Mouse (Mus musculus): Measurements from ENCODE around the gene Arhgap33. TPM values are rescaled to one million over a fixed set of nuclear protein-coding genes. Genes with fewer than 3 reads are reported as not detected.
"Not testable (repeated sequence)": the region's sequence is repeated elsewhere in the genome, so short reads cannot be mapped to it uniquely, and the experiment has no call there.

The Arhgap33 gene
- polyA plus RNA-seq, 1 experiment from 2014 or later: 7.2 TPM

- not testable (repeated sequence) for H3K9ac ChIP-seq (ENCODE audit: low read depth, low read length); H3K4me2 ChIP-seq; H3K36me3 ChIP-seq (ENCODE audit: control insufficient read depth, insufficient read depth, low read length); H3K9me3 ChIP-seq (replicated peaks; ENCODE audit: control insufficient read depth, low read length); H3K27ac ChIP-seq (ENCODE audit: low read depth, low read length); ATAC-seq (replicated peaks; ENCODE audit: insufficient number of reproducible peaks, low FRiP score, low TSS enrichment); H3K4me1 ChIP-seq (ENCODE audit: control insufficient read depth, insufficient read depth, low read length); H3K27me3 ChIP-seq (ENCODE audit: control insufficient read depth, insufficient read depth, low read length); H3K4me3 ChIP-seq (ENCODE audit: low read depth, low read length)
- WGBS (ENCODE audit: insufficient replicate concordance): 77% methylated on average over 5 of the region's 5 CpGs
Observed at GRCm38 (mm10) chr7:30501159-30501558, 33.7 kb downstream of the Arhgap33 start.

GRCm38 (mm10) chr7:30495506-30496042, 39.3 kb downstream of the Arhgap33 start:
- H3K27me3 ChIP-seq (ENCODE audit: control insufficient read depth, insufficient read depth, low read length); H3K27ac ChIP-seq (ENCODE audit: low read depth, low read length): not testable (repeated sequence)
- 49% methylated on average over 5 of the region's 5 CpGs for WGBS (ENCODE audit: insufficient replicate concordance)

GRCm38 (mm10) chr7:30493401-30493931, 41.4 kb downstream of the Arhgap33 start, which contains the start of gene Prodh2:
TSS of gene Prodh2 (plus strand) at chr7:30493622.
- no peaks in the 10 kb centered on the region for H3K36me3 ChIP-seq (ENCODE audit: control insufficient read depth, insufficient read depth, low read length)
- peaks cover 10% of the 10 kb centered on the region for H3K27me3 ChIP-seq (ENCODE audit: control insufficient read depth, insufficient read depth, low read length)
- H3K4me2 ChIP-seq: no peak within 1 kb of the TSS
- no peaks in the 10 kb centered on the region for H3K4me1 ChIP-seq (ENCODE audit: control insufficient read depth, insufficient read depth, low read length)
- 52% methylated on average over 11 of the region's 11 CpGs for WGBS (ENCODE audit: insufficient replicate concordance)
- no peak within 1 kb of the TSS for H3K9ac ChIP-seq (ENCODE audit: low read depth, low read length)
- H3K9me3 ChIP-seq (replicated peaks; ENCODE audit: control insufficient read depth, low read length): no peaks in the 10 kb centered on the region
- H3K4me3 ChIP-seq (ENCODE audit: low read depth, low read length): no peak within 1 kb of the TSS
- H3K27ac ChIP-seq (ENCODE audit: low read depth, low read length): no peak within 1 kb of the TSS
- ATAC-seq (replicated peaks; ENCODE audit: insufficient number of reproducible peaks, low FRiP score, low TSS enrichment): no peak

More at GRCm38 (mm10) chr7:30495506-30496042, 39.3 kb downstream of the Arhgap33 start:
- not testable (repeated sequence) for H3K4me1 ChIP-seq (ENCODE audit: control insufficient read depth, insufficient read depth, low read length); H3K4me2 ChIP-seq; H3K9me3 ChIP-seq (replicated peaks; ENCODE audit: control insufficient read depth, low read length); ATAC-seq (replicated peaks; ENCODE audit: insufficient number of reproducible peaks, low FRiP score, low TSS enrichment); H3K36me3 ChIP-seq (ENCODE audit: control insufficient read depth, insufficient read depth, low read length); H3K4me3 ChIP-seq (ENCODE audit: low read depth, low read length); H3K9ac ChIP-seq (ENCODE audit: low read depth, low read length)

- Histone ChIP-seq H3K36me3 (ENCODE audit: control insufficient read depth, insufficient read depth, low read length) (no peaks in the 10 kb centered on the region), H3K4me3 (ENCODE audit: low read depth, low read length) (no peak overlapping the region), H3K9me3 (replicated peaks; ENCODE audit: control insufficient read depth, low read length) (no peaks in the 10 kb centered on the region), H3K27ac (ENCODE audit: low read depth, low read length) (no peak overlapping the region), H3K27me3 (ENCODE audit: control insufficient read depth, insufficient read depth, low read length) (peaks cover 10% of the 10 kb centered on the region), H3K9ac (ENCODE audit: low read depth, low read length) (no peak overlapping the region), H3K4me2 (no peak overlapping the region), H3K4me1 (ENCODE audit: control insufficient read depth, insufficient read depth, low read length) (no peaks in the 10 kb centered on the region)
- no peak for ATAC-seq (replicated peaks; ENCODE audit: insufficient number of reproducible peaks, low FRiP score, low TSS enrichment)
- 24% methylated on average over 4 of the region's 4 CpGs for WGBS (ENCODE audit: insufficient replicate concordance)
Observed at GRCm38 (mm10) chr7:30492765-30493164, 42.1 kb downstream of the Arhgap33 start.

GRCm38 (mm10) chr7:30490957-30491307, 43.9 kb downstream of the Arhgap33 start:
- H3K27ac ChIP-seq (ENCODE audit: low read depth, low read length): no peak overlapping the region
- H3K4me1 ChIP-seq (ENCODE audit: control insufficient read depth, insufficient read depth, low read length): no peaks in the 10 kb centered on the region
- no peak for ATAC-seq (replicated peaks; ENCODE audit: insufficient number of reproducible peaks, low FRiP score, low TSS enrichment)
- H3K9me3 ChIP-seq (replicated peaks; ENCODE audit: control insufficient read depth, low read length): no peaks in the 10 kb centered on the region
- peaks cover 10% of the 10 kb centered on the region for H3K27me3 ChIP-seq (ENCODE audit: control insufficient read depth, insufficient read depth, low read length)
- H3K4me2 ChIP-seq: no peak overlapping the region
- H3K36me3 ChIP-seq (ENCODE audit: control insufficient read depth, insufficient read depth, low read length): no peaks in the 10 kb centered on the region
- no peak overlapping the region for H3K9ac ChIP-seq (ENCODE audit: low read depth, low read length)
- no peak overlapping the region for H3K4me3 ChIP-seq (ENCODE audit: low read depth, low read length)
- 15% methylated on average over 6 of the region's 6 CpGs for whole genome bisulfite sequencing (ENCODE audit: insufficient replicate concordance)

GRCm38 (mm10) chr7:30490251-30490956, 44.5 kb downstream of the Arhgap33 start:
- H3K27me3 ChIP-seq (ENCODE audit: control insufficient read depth, insufficient read depth, low read length): peaks cover 10% of the 10 kb centered on the region
- H3K9ac ChIP-seq (ENCODE audit: low read depth, low read length): no peak overlapping the region
- H3K27ac ChIP-seq (ENCODE audit: low read depth, low read length): no peak overlapping the region
- H3K4me2 ChIP-seq: no peak overlapping the region
- H3K36me3 ChIP-seq (ENCODE audit: control insufficient read depth, insufficient read depth, low read length): no peaks in the 10 kb centered on the region
- H3K4me3 ChIP-seq (ENCODE audit: low read depth, low read length): no peak overlapping the region
- no peak for ATAC-seq (replicated peaks; ENCODE audit: insufficient number of reproducible peaks, low FRiP score, low TSS enrichment)
- no peaks in the 10 kb centered on the region for H3K4me1 ChIP-seq (ENCODE audit: control insufficient read depth, insufficient read depth, low read length)
- WGBS (ENCODE audit: insufficient replicate concordance): 23% methylated on average over 16 of the region's 16 CpGs
- H3K9me3 ChIP-seq (replicated peaks; ENCODE audit: control insufficient read depth, low read length): no peaks in the 10 kb centered on the region

- H3K4me1 ChIP-seq (ENCODE audit: control insufficient read depth, insufficient read depth, low read length): no peaks in the 10 kb centered on the region
- H3K27me3 ChIP-seq (ENCODE audit: control insufficient read depth, insufficient read depth, low read length): peaks cover 8% of the 10 kb centered on the region
- 15% methylated on average over 8 of the region's 8 CpGs for WGBS (ENCODE audit: insufficient replicate concordance)
- H3K4me3 ChIP-seq (ENCODE audit: low read depth, low read length): no peak overlapping the region
- no peak overlapping the region for H3K9ac ChIP-seq (ENCODE audit: low read depth, low read length)
- no peaks in the 10 kb centered on the region for H3K9me3 ChIP-seq (replicated peaks; ENCODE audit: control insufficient read depth, low read length)
- H3K36me3 ChIP-seq (ENCODE audit: control insufficient read depth, insufficient read depth, low read length): no peaks in the 10 kb centered on the region
- no peak overlapping the region for H3K4me2 ChIP-seq
- no peak for ATAC-seq (replicated peaks; ENCODE audit: insufficient number of reproducible peaks, low FRiP score, low TSS enrichment)
- H3K27ac ChIP-seq (ENCODE audit: low read depth, low read length): no peak overlapping the region
Observed at GRCm38 (mm10) chr7:30484250-30484649, 50.6 kb downstream of the Arhgap33 start.

- H3K4me2 ChIP-seq: peak overlapping the region; percentile 55
- no peak overlapping the region for H3K27ac ChIP-seq (ENCODE audit: low read depth, low read length)
- peak overlapping the region; percentile 26 for H3K4me3 ChIP-seq (ENCODE audit: low read depth, low read length)
- no peaks in the 10 kb centered on the region for H3K4me1 ChIP-seq (ENCODE audit: control insufficient read depth, insufficient read depth, low read length)
- H3K9ac ChIP-seq (ENCODE audit: low read depth, low read length): no peak overlapping the region
- peaks cover 8% of the 10 kb centered on the region for H3K27me3 ChIP-seq (ENCODE audit: control insufficient read depth, insufficient read depth, low read length)
- ATAC-seq (replicated peaks; ENCODE audit: insufficient number of reproducible peaks, low FRiP score, low TSS enrichment): no peak
- no peaks in the 10 kb centered on the region for H3K36me3 ChIP-seq (ENCODE audit: control insufficient read depth, insufficient read depth, low read length)
- WGBS (ENCODE audit: insufficient replicate concordance): 10% methylated on average over 29 of the region's 32 CpGs
- no peaks in the 10 kb centered on the region for H3K9me3 ChIP-seq (replicated peaks; ENCODE audit: control insufficient read depth, low read length)
Observed at GRCm38 (mm10) chr7:30477415-30478381, 57.2 kb downstream of the Arhgap33 start.
